8 mouse cellular contexts compared by ENCODE assay signal in genomic region chr4:154960690-154961225, GRCm38 (mm10). TPM values are rescaled to one million over a fixed set of nuclear protein-coding genes. Genes with fewer than 3 reads are reported as not detected.
DNase-seq lines count a peak whose midpoint lies in the region; ATAC-seq and TF ChIP-seq lines count a peak whose summit lies in the region.

TSS of gene Hes5 (plus strand) at chr4:154960923.

- H3K9ac ChIP-seq in embryonic facial prominence, embryonic 11.5 days (replicated peaks; ENCODE audit: low read length), result peak within 1 kb of the TSS; percentile 69
- peak within 1 kb of the TSS; percentile 58 for H3K9ac ChIP-seq in hindbrain, postnatal 0 days (replicated peaks; ENCODE audit: low read length)
- peak within 1 kb of the TSS; percentile 24; the same call in 1 of the 2 replicates for H3K9ac ChIP-seq in liver, embryonic 12.5 days

- H3K4me3 ChIP-seq in embryonic facial prominence, embryonic 11.5 days (ENCODE audit: low read depth, low read length), result peak within 1 kb of the TSS; percentile 48
- H3K4me3 ChIP-seq in hindbrain, postnatal 0 days (ENCODE audit: low read length), result peak within 1 kb of the TSS; percentile 75
- H3K4me3 ChIP-seq in liver, embryonic 12.5 days, result peak within 1 kb of the TSS; percentile 45

- H3K4me2 ChIP-seq in embryonic facial prominence, embryonic 11.5 days (ENCODE audit: low read depth, low read length), result peak within 1 kb of the TSS; percentile 79
- H3K4me2 ChIP-seq in hindbrain, postnatal 0 days (ENCODE audit: low read depth, low read length), result peak within 1 kb of the TSS; percentile 84
- peak within 1 kb of the TSS; percentile 63 for H3K4me2 ChIP-seq in liver, embryonic 12.5 days

- peak within 1 kb of the TSS; percentile 56 for H3K27ac ChIP-seq in embryonic facial prominence, embryonic 11.5 days (replicated peaks; ENCODE audit: low read depth, low read length)
- H3K27ac ChIP-seq in hindbrain, postnatal 0 days, result peak within 1 kb of the TSS; percentile 77
- H3K27ac ChIP-seq in liver, embryonic 12.5 days, result no peak within 1 kb of the TSS

- H3K4me1 ChIP-seq in embryonic facial prominence, embryonic 11.5 days (ENCODE audit: control insufficient read depth, insufficient read depth, low read length), result peaks cover 39% of the 10 kb centered on the region
- H3K4me1 ChIP-seq in hindbrain, postnatal 0 days (ENCODE audit: insufficient read depth, low read length), result peaks cover 40% of the 10 kb centered on the region
- peaks cover 49% of the 10 kb centered on the region for H3K4me1 ChIP-seq in liver, embryonic 12.5 days

- no peaks in the 10 kb centered on the region for H3K9me3 ChIP-seq in embryonic facial prominence, embryonic 11.5 days (replicated peaks; ENCODE audit: control insufficient read depth, low read length)
- no peaks in the 10 kb centered on the region for H3K9me3 ChIP-seq in hindbrain, postnatal 0 days (ENCODE audit: low read length)
- no peaks in the 10 kb centered on the region for H3K9me3 ChIP-seq in liver, embryonic 12.5 days (replicated peaks)

- H3K27me3 ChIP-seq in embryonic facial prominence, embryonic 11.5 days (ENCODE audit: control insufficient read depth, insufficient read depth, low read length), result peaks cover 57% of the 10 kb centered on the region
- no peaks in the 10 kb centered on the region for H3K27me3 ChIP-seq in hindbrain, postnatal 0 days (ENCODE audit: insufficient read depth, low read length)
- H3K27me3 ChIP-seq in liver, embryonic 12.5 days (replicated peaks), result peaks cover 80% of the 10 kb centered on the region

- ATAC-seq in frontal cortex, adult (ENCODE audit: low TSS enrichment), result 0 out of 2 replicates have a peak, but pooled peaks have one; percentile 1
- peak; percentile 57 for ATAC-seq in embryonic facial prominence, embryonic 11.5 days (replicated peaks; ENCODE audit: insufficient number of reproducible peaks, low FRiP score, low TSS enrichment, low read depth)
- ATAC-seq in hindbrain, postnatal 0 days, result peak; percentile 74
- no peak for ATAC-seq in liver, embryonic 12.5 days

- TF ChIP-seq CTCF in hindbrain, postnatal 0 days (IDR thresholded peaks at IDR 0.05; ENCODE audit: low read depth), result no peak

- DNase-seq in frontal cortex, postnatal 36 days (ENCODE audit: low spot score in 2 of 2), result no peak
- DNase-seq in CD4-positive helper T cell, adult 2 months (ENCODE audit: low read depth, low spot score), result peak; percentile 51
- DNase-seq in embryonic facial prominence, embryonic 11.5 days (ENCODE audit: low spot score), result peak; percentile 75
- DNase-seq in hindbrain, postnatal 0 days (ENCODE audit: low spot score), result peak; percentile 90
- peak; percentile 72 for DNase-seq in right cerebral cortex, postnatal 25 days
- no peak for DNase-seq in urinary bladder, adult 2 months (ENCODE audit: low spot score)

- no peaks in the 10 kb centered on the region for H3K36me3 ChIP-seq in embryonic facial prominence, embryonic 11.5 days (replicated peaks; ENCODE audit: control insufficient read depth, insufficient read depth, low read depth, low read length)
- no peaks in the 10 kb centered on the region for H3K36me3 ChIP-seq in hindbrain, postnatal 0 days (ENCODE audit: insufficient read depth, low read length)
- H3K36me3 ChIP-seq in liver, embryonic 12.5 days, result peaks cover 5% of the 10 kb centered on the region

- under 1% methylated on average over 65 of the region's 65 CpGs for WGBS in embryonic facial prominence, embryonic 11.5 days
- under 1% methylated on average over 64 of the region's 65 CpGs for WGBS in hindbrain, postnatal 0 days
- 2% methylated on average over 65 of the region's 65 CpGs for WGBS in liver, embryonic 12.5 days (ENCODE audit: insufficient replicate concordance)

RNA-seq across cellular contexts. Expression of gene Hes5, which starts in this region (rescaled TPM):
- polyA plus RNA-seq in embryonic facial prominence, embryonic 11.5 days (2014; fragmentation: Nextera tagmentation; extraction: Ambion mirVana), result 35.4 and 47.4 TPM in 2 replicates
- 149 and 177 TPM in 2 replicates for total RNA-seq in hindbrain, postnatal 0 days (2014; rRNA removed)
- 106 and 122 TPM in 2 replicates for polyA plus RNA-seq in hindbrain, postnatal 0 days (2015; fragmentation: Nextera tagmentation; extraction: Ambion mirVana)
- polyA plus RNA-seq in liver, embryonic 12.5 days (2016; fragmentation: Nextera tagmentation; extraction: Ambion mirVana), result 0.12 TPM in 1 of 2 replicates, not detected in the other
- 0.06 and 0.07 TPM in 2 replicates for polyA plus RNA-seq in urinary bladder, adult 2 months (2012; rRNA removed)

Comparison
In these comparisons a context has a peak if more than half of its experiments do, and no peak if none do; other contexts are left out.
1. RNA of gene Hes5 (polyA plus RNA-seq): 106 to 122 TPM in hindbrain, postnatal 0 days and 35.4 to 47.4 TPM in embryonic facial prominence, embryonic 11.5 days; 0.12 TPM in liver, embryonic 12.5 days and 0.06 to 0.07 TPM in urinary bladder, adult 2 months; every median in the first group is over 10 times any median in the second.
2. DNase-seq: peak in CD4-positive helper T cell, adult 2 months (single experiment), embryonic facial prominence, embryonic 11.5 days (single experiment), hindbrain, postnatal 0 days (single experiment) and right cerebral cortex, postnatal 25 days (single experiment); none in frontal cortex, postnatal 36 days (0 of 2) and urinary bladder, adult 2 months (single experiment).
3. Peak in every context shown above with its lines, with median percentiles within 50 percentile points of each other: H3K4me2 ChIP-seq, H3K4me3 ChIP-seq and H3K9ac ChIP-seq.